Mouse (Mus musculus): ENCODE data around the gene Ebf1. TPM values are rescaled to one million over a fixed set of nuclear protein-coding genes. Genes with fewer than 3 reads are reported as not detected.

The Ebf1 gene
- polyA plus RNA-seq, 1 experiment from 2014 or later, result 13.0 TPM

DNA sequence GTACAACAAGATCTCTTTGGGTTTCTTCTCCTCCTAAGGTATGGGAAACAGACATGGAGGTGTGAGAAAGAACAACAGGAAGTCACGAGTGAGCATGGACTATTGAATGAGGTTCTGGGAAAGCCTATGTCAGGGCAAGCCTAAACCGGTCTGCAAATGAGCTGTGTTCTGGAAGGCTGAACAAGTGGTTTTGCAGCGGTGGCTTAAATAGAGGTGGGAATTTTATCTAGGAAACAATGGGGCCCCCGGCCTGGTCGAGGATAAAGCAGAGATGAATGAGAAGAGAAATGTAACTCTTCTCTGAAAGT is 73.1 kb downstream of the Ebf1 start:
- H3K27ac ChIP-seq (replicated peaks), result no peak overlapping the region
- no peak overlapping the region for H3K4me3 ChIP-seq
- WGBS, result 59% methylated on average over 5 of the region's 5 CpGs
- H3K9me3 ChIP-seq, result no peaks in the 10 kb centered on the region
- no peak overlapping the region for H3K9ac ChIP-seq
- H3K27me3 ChIP-seq (replicated peaks), result no peaks in the 10 kb centered on the region
- peaks cover 28% of the 10 kb centered on the region for H3K4me1 ChIP-seq
- H3K36me3 ChIP-seq, result no peaks in the 10 kb centered on the region
- ATAC-seq (ENCODE audit: extremely low read depth, insufficient number of reproducible peaks, low FRiP score, low TSS enrichment), result no peak
- no peak overlapping the region for H3K4me2 ChIP-seq

GRCm38 (mm10) chr11:44695416-44695815 is 78.3 kb downstream of the Ebf1 start:
- H3K4me1 ChIP-seq, result peaks cover 9% of the 10 kb centered on the region
- no peaks in the 10 kb centered on the region for H3K36me3 ChIP-seq
- no peaks in the 10 kb centered on the region for H3K27me3 ChIP-seq (replicated peaks)
- H3K9me3 ChIP-seq, result no peaks in the 10 kb centered on the region
- H3K4me2 ChIP-seq, result no peak overlapping the region
- no peak overlapping the region for H3K4me3 ChIP-seq
- no peak overlapping the region for H3K27ac ChIP-seq (replicated peaks)
- no peak overlapping the region for H3K9ac ChIP-seq
- WGBS, result 91% methylated on average over 9 of the region's 9 CpGs
- ATAC-seq (ENCODE audit: extremely low read depth, insufficient number of reproducible peaks, low FRiP score, low TSS enrichment), result no peak

GRCm38 (mm10) chr11:44696539-44697201 is 79.6 kb downstream of the Ebf1 start:
- Histone ChIP-seq H3K4me3 (peak overlapping the region; percentile 31), H3K4me2 (peak overlapping the region; percentile 66), H3K9me3 (no peaks in the 10 kb centered on the region), H3K9ac (peak overlapping the region; percentile 66; the same call in 1 of the 2 replicates), H3K36me3 (no peaks in the 10 kb centered on the region), H3K4me1 (peaks cover 15% of the 10 kb centered on the region), H3K27me3 (replicated peaks) (no peaks in the 10 kb centered on the region), H3K27ac (replicated peaks) (no peak overlapping the region)
- ATAC-seq (ENCODE audit: extremely low read depth, insufficient number of reproducible peaks, low FRiP score, low TSS enrichment), result no peak
- WGBS, result 14% methylated on average over 16 of the region's 16 CpGs

DNA sequence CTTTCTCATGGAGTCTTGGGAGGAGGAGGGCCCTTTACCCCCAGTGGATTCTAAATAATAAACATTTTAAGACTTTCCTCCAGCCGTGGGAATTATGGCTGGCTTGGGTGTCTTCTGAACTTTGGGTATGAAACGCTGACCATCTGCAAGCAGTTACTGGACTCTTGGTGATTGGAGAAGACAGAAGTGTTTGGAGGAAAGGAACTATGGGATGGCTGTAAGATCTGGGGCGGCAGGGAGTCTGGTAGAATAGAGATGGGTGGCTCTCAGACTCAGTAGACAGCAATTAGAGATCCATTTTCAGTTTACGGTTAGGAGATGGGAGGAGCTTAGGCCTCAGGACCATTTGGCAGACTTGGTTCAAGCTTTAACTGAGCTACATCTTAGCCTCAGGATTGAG is 83.1 kb downstream of the Ebf1 start:
- H3K27me3 ChIP-seq (replicated peaks), result no peaks in the 10 kb centered on the region
- no peak overlapping the region for H3K27ac ChIP-seq (replicated peaks)
- no peaks in the 10 kb centered on the region for H3K9me3 ChIP-seq
- 65% methylated on average over 4 of the region's 4 CpGs for WGBS
- no peak for ATAC-seq (ENCODE audit: extremely low read depth, insufficient number of reproducible peaks, low FRiP score, low TSS enrichment)
- no peaks in the 10 kb centered on the region for H3K36me3 ChIP-seq
- peaks cover 18% of the 10 kb centered on the region for H3K4me1 ChIP-seq
- no peak overlapping the region for H3K4me2 ChIP-seq
- H3K9ac ChIP-seq, result no peak overlapping the region
- H3K4me3 ChIP-seq, result no peak overlapping the region

DNA sequence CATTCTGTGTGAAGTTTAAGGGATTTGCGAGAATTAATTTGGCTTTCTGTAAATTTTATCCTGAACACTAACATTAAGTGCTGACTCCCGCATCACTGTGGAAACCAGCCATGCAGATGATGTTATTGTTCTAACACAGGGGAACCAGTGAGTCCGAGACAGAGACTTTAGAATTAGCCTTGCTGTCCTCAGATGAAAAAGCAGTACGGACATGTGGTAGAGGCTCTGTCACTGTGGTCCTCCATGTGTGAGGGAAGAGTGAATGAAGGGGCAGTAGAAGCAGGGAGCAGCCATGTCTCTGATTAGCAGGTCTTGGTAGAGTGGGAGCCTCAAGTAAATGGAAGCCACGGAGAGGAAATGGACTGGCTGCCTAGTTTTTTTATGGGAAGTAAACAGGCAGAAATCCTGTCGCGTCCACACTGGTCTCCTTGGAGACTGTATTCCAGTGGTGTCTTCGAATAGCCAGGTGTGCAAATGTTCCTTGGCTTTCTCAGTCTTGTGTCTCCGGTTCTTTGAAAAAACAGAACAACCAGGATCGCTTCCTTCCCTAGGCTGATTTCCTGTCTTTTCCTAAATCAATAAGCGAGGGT is 84.2 kb downstream of the Ebf1 start:
- 60% methylated on average over 11 of the region's 11 CpGs for WGBS
- Histone ChIP-seq H3K4me3 (no peak overlapping the region), H3K4me1 (peaks cover 19% of the 10 kb centered on the region), H3K4me2 (no peak overlapping the region), H3K27ac (replicated peaks) (no peak overlapping the region; the same call in 1 of the 2 replicates), H3K9ac (no peak overlapping the region), H3K36me3 (no peaks in the 10 kb centered on the region), H3K27me3 (replicated peaks) (no peaks in the 10 kb centered on the region), H3K9me3 (no peaks in the 10 kb centered on the region)
- ATAC-seq (ENCODE audit: extremely low read depth, insufficient number of reproducible peaks, low FRiP score, low TSS enrichment), result no peak

GRCm38 (mm10) chr11:44701864-44702263 is 84.7 kb downstream of the Ebf1 start:
- H3K27ac ChIP-seq (replicated peaks), result no peak overlapping the region; the same call in 1 of the 2 replicates
- no peak for ATAC-seq (ENCODE audit: extremely low read depth, insufficient number of reproducible peaks, low FRiP score, low TSS enrichment)
- H3K36me3 ChIP-seq, result no peaks in the 10 kb centered on the region
- peaks cover 19% of the 10 kb centered on the region for H3K4me1 ChIP-seq
- no peaks in the 10 kb centered on the region for H3K9me3 ChIP-seq
- H3K4me2 ChIP-seq, result no peak overlapping the region
- no peak overlapping the region for H3K9ac ChIP-seq
- 58% methylated on average over 1 of the region's 1 CpGs for WGBS
- H3K4me3 ChIP-seq, result no peak overlapping the region
- H3K27me3 ChIP-seq (replicated peaks), result no peaks in the 10 kb centered on the region

GRCm38 (mm10) chr11:44702716-44703486 is 85.8 kb downstream of the Ebf1 start:
- H3K4me2 ChIP-seq, result no peak overlapping the region
- H3K36me3 ChIP-seq, result no peaks in the 10 kb centered on the region
- ATAC-seq (ENCODE audit: extremely low read depth, insufficient number of reproducible peaks, low FRiP score, low TSS enrichment), result no peak
- no peaks in the 10 kb centered on the region for H3K27me3 ChIP-seq (replicated peaks)
- H3K4me3 ChIP-seq, result no peak overlapping the region
- 79% methylated on average over 8 of the region's 8 CpGs for WGBS
- H3K27ac ChIP-seq (replicated peaks), result no peak overlapping the region
- H3K9me3 ChIP-seq, result no peaks in the 10 kb centered on the region
- H3K9ac ChIP-seq, result no peak overlapping the region
- H3K4me1 ChIP-seq, result peaks cover 23% of the 10 kb centered on the region

- Histone ChIP-seq H3K4me1 (peaks cover 24% of the 10 kb centered on the region), H3K27ac (replicated peaks) (no peak overlapping the region), H3K9ac (no peak overlapping the region), H3K4me3 (no peak overlapping the region), H3K4me2 (no peak overlapping the region), H3K9me3 (no peaks in the 10 kb centered on the region), H3K36me3 (no peaks in the 10 kb centered on the region), H3K27me3 (replicated peaks) (no peaks in the 10 kb centered on the region)
- WGBS, result 82% methylated on average over 5 of the region's 5 CpGs
- ATAC-seq (ENCODE audit: extremely low read depth, insufficient number of reproducible peaks, low FRiP score, low TSS enrichment), result no peak
Measured at GRCm38 (mm10) chr11:44703951-44704350, 86.8 kb downstream of the Ebf1 start.

DNA sequence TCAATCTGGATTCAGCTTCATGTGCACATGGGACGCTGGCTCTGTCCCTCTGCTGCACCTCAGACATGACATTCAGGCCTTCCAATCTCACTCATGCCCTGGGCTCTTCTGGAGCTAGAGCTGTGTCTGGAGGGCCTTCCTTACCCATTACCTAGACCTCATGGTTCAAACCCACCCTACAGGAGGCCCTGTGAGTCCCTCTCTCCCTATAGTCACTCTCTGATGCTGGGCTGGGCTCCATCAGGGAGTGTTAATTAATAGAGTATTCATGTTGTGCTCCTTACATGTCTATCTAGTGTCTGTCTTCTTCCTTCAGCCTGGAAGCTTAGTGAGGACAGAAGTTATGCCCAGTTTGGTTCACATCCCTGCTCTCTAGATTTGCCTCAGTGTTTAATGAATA is 88.7 kb downstream of the Ebf1 start:
- H3K4me2 ChIP-seq, result no peak overlapping the region
- H3K9me3 ChIP-seq, result no peaks in the 10 kb centered on the region
- H3K36me3 ChIP-seq, result no peaks in the 10 kb centered on the region
- no peak for ATAC-seq (ENCODE audit: extremely low read depth, insufficient number of reproducible peaks, low FRiP score, low TSS enrichment)
- H3K4me1 ChIP-seq, result peaks cover 31% of the 10 kb centered on the region
- H3K27ac ChIP-seq (replicated peaks), result no peak overlapping the region
- H3K4me3 ChIP-seq, result no peak overlapping the region
- 76% methylated on average over 1 of the region's 1 CpGs for WGBS
- no peaks in the 10 kb centered on the region for H3K27me3 ChIP-seq (replicated peaks)
- H3K9ac ChIP-seq, result no peak overlapping the region

DNA sequence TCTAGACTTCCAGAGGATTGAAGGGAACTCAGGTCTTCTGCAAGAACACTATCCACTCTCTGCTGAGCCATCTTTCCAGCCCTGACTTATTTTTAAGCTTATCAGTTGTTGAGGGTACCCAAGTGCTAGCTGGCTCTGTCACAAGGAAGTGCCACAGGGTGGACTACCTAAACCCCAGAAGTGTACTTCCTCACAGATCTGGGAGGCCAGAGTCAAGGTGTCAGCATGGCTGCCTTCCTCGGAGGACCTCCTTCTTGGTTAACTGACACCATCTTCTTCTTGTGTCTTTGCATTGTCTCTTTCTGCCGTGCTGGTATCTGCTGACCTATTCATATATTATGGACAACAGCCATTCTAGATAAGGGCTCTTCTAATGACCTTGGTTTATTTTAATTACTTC is 89.3 kb downstream of the Ebf1 start:
- Histone ChIP-seq H3K27me3 (replicated peaks) (no peaks in the 10 kb centered on the region), H3K9ac (no peak overlapping the region), H3K9me3 (no peaks in the 10 kb centered on the region), H3K4me3 (no peak overlapping the region), H3K27ac (replicated peaks) (no peak overlapping the region), H3K4me1 (peaks cover 28% of the 10 kb centered on the region), H3K4me2 (no peak overlapping the region), H3K36me3 (no peaks in the 10 kb centered on the region)
- ATAC-seq (ENCODE audit: extremely low read depth, insufficient number of reproducible peaks, low FRiP score, low TSS enrichment), result no peak
- 57% methylated on average over 2 of the region's 2 CpGs for WGBS

- H3K9ac ChIP-seq, result peak overlapping the region; percentile 64
- H3K27me3 ChIP-seq (replicated peaks), result no peaks in the 10 kb centered on the region
- peak overlapping the region; percentile 8; the same call in 1 of the 2 replicates for H3K4me3 ChIP-seq
- 13% methylated on average over 13 of the region's 13 CpGs for WGBS
- H3K9me3 ChIP-seq, result no peaks in the 10 kb centered on the region
- H3K36me3 ChIP-seq, result no peaks in the 10 kb centered on the region
- peak overlapping the region; percentile 58 for H3K4me2 ChIP-seq
- ATAC-seq (ENCODE audit: extremely low read depth, insufficient number of reproducible peaks, low FRiP score, low TSS enrichment), result no peak
- peak overlapping the region; percentile 29 for H3K27ac ChIP-seq (replicated peaks)
- peaks cover 23% of the 10 kb centered on the region for H3K4me1 ChIP-seq
Measured at GRCm38 (mm10) chr11:44707381-44708289, 90.5 kb downstream of the Ebf1 start.

Data from heart, embryonic 13.5 days (tissue).